23 mouse cellular contexts compared by ENCODE assay signal in the genomic region with DNA sequence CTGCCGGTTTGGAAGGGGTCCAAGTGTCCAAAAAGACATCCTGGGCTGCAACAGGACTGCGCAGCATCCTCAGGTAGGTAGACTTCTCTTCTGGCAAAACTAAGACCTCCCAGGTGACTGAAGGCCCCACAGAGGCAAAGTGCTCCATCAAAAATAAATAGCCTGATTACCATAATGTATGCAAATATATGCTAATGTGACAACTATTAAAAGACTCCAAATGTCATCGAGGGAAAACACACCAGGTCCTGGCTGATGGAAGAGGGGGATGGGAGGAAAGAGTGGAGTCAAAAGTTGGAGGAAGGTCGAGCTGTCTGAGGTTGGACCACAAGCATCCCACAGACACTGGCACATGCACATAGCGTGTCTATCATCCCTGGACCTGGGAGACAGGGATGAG. TPM values are rescaled to one million over a fixed set of nuclear protein-coding genes. Genes with fewer than 3 reads are reported as not detected.
"Had no signal": no experiment of that assay in that cellular context is flagged by ENCODE, and none has a peak within 500 bp of the region (broad histone marks: within the 10 kb centered on the region; RNA-seq: fewer than 3 reads in every experiment).

No protein-coding gene starts in this region.

- DNase-seq: kidney, adult 18-20 months; kidney, adult 9 months; kidney, postnatal 14 days; layer of hippocampus, adult 9-11 months; liver; liver, embryonic 13.5 days; lung, adult 2 months; lung, postnatal 14 days; lung, postnatal 4 days; retina, postnatal 1 day; right cerebral cortex, postnatal 25 days; spleen, adult 18-20 months; thymus, postnatal 25 days had no signal

- H3K4me1 ChIP-seq: limb, embryonic 10.5 days; limb, embryonic 13.5 days; liver, embryonic 13.5 days; stomach, embryonic 15.5 days had no signal

- H3K27me3 ChIP-seq: limb, embryonic 13.5 days; liver, embryonic 13.5 days; stomach, embryonic 15.5 days had no signal

- H3K9ac ChIP-seq: limb, embryonic 13.5 days; liver, embryonic 13.5 days; midbrain, embryonic 12.5 days; stomach, embryonic 15.5 days had no signal

- H3K27ac ChIP-seq: layer of hippocampus, adult 2 months; limb, embryonic 10.5 days; limb, embryonic 13.5 days; liver, embryonic 13.5 days; midbrain, embryonic 12.5 days; stomach, embryonic 15.5 days had no signal

- H3K4me2 ChIP-seq: limb, embryonic 13.5 days; liver, embryonic 13.5 days; midbrain, embryonic 12.5 days; stomach, embryonic 15.5 days had no signal

- H3K4me3 ChIP-seq: layer of hippocampus, adult 2 months; limb, embryonic 10.5 days; limb, embryonic 13.5 days; liver, embryonic 13.5 days; midbrain, embryonic 12.5 days; stomach, embryonic 15.5 days had no signal

- H3K36me3 ChIP-seq: limb, embryonic 10.5 days; limb, embryonic 13.5 days; liver, embryonic 13.5 days; midbrain, embryonic 12.5 days had no signal

RNA-seq across cellular contexts. Expression of a gene that starts 13.0 kb away (rescaled TPM):
- polyA plus RNA-seq: kidney, embryonic 16.5 days; large intestine, adult 2 months; limb, embryonic 10.5 days; limb, embryonic 13.5 days; liver, embryonic 13.5 days; liver, embryonic 16.5 days; lung, embryonic 16.5 days; midbrain, embryonic 12.5 days; stomach, embryonic 15.5 days; thymus, postnatal 0 days had no signal
